Mouse (Mus musculus) embryonic facial prominence, embryonic 10.5 days (tissue): ENCODE results near the gene Tmem107. TPM values are rescaled to one million over a fixed set of nuclear protein-coding genes. Genes with fewer than 3 reads are reported as not detected.

Experiments
- DNase-seq: peaks from one replicate; pipeline ENCODE4 v3.0.0-alpha.2; 2017; ENCODE audit warnings: low spot score
- H3K27ac ChIP-seq: fragments of 300-500 bp; sonication (generic); replicated peaks from 2 replicates; pipeline ENCODE4 v1.5.1; 2016; ENCODE audit warnings: mild to moderate bottlenecking
- H3K27me3 ChIP-seq: fragments of 300-500 bp; sonication (generic); replicated peaks from 2 replicates; pipeline ENCODE4 v1.6.1; 2016; ENCODE audit warnings: low read depth, mild to moderate bottlenecking; ENCODE audit not compliant: poor library complexity, severe bottlenecking
- H3K36me3 ChIP-seq: fragments of 300-500 bp; sonication (generic); replicated peaks from 2 replicates; pipeline ENCODE4 v1.6.1; 2016; ENCODE audit warnings: mild to moderate bottlenecking, moderate library complexity
- H3K4me1 ChIP-seq: fragments of 300-500 bp; sonication (generic); 2 replicates; pipeline ENCODE4 v1.6.1; 2016
- H3K4me3 ChIP-seq: fragments of 300-500 bp; sonication (generic); 2 replicates; pipeline ENCODE4 v1.5.1; 2016; ENCODE audit warnings: mild to moderate bottlenecking, moderate library complexity
- H3K9me3 ChIP-seq: fragments of 300-500 bp; sonication (generic); 2 replicates; pipeline ENCODE4 v1.6.1; 2016; ENCODE audit warnings: mild to moderate bottlenecking
- WGBS: fragments of 180-500 bp; shearing (Covaris S2); methylation state at CpG from one replicate; pipeline ENCODE4 v1.1.7; 2016; 5-methylcytosine and 5-hydroxymethylcytosine counted together
- polyA plus RNA-seq: library from polyadenylated mRNA; unstranded; fragments of >200 nt; fragmentation: Nextera tagmentation; extraction: Ambion mirVana; gene quantifications from 2 replicates; pipeline ENCODE4 v1.2.1, GENCODE M21; 2016

Gene Tmem107
- polyA plus RNA-seq, 1 experiment from 2014 or later = 41.0 TPM

GRCm38 (mm10) chr11:69109032-69109900, 38.7 kb downstream of the Tmem107 start:
- Histone ChIP-seq H3K27ac (no peak overlapping the region), H3K4me1 (peaks cover 25% of the 10 kb centered on the region), H3K4me3 (peak overlapping the region; percentile 63; the same call in 1 of the 2 replicates), H3K27me3 (peaks cover 29% of the 10 kb centered on the region), H3K36me3 (peaks cover 53% of the 10 kb centered on the region), H3K9me3 (no peaks in the 10 kb centered on the region)
- WGBS = 78% methylated on average over 13 of the region's 13 CpGs
- no peak for DNase-seq

GRCm38 (mm10) chr11:69110319-69111046, 39.9 kb downstream of the Tmem107 start:
- Histone ChIP-seq H3K4me3 (peak overlapping the region; percentile 63), H3K9me3 (no peaks in the 10 kb centered on the region), H3K27me3 (peaks cover 41% of the 10 kb centered on the region), H3K27ac (no peak overlapping the region; the same call in 1 of the 2 replicates), H3K4me1 (peaks cover 25% of the 10 kb centered on the region), H3K36me3 (peaks cover 41% of the 10 kb centered on the region)
- WGBS = under 1% methylated on average over 30 of the region's 30 CpGs
- DNase-seq = peak; percentile 96

GRCm38 (mm10) chr11:69111051-69111810, 40.6 kb downstream of the Tmem107 start:
- WGBS = 5% methylated on average over 21 of the region's 21 CpGs
- H3K27ac ChIP-seq = peak overlapping the region; percentile 2; the same call in 1 of the 2 replicates

GRCm38 (mm10) chr11:69111865-69112264, 41.3 kb downstream of the Tmem107 start:
- Histone ChIP-seq H3K27ac (no peak overlapping the region), H3K9me3 (no peaks in the 10 kb centered on the region), H3K27me3 (peaks cover 55% of the 10 kb centered on the region), H3K4me1 (peaks cover 25% of the 10 kb centered on the region), H3K4me3 (peak overlapping the region; percentile 63), H3K36me3 (peaks cover 27% of the 10 kb centered on the region)
- no peak for DNase-seq
- WGBS = 66% methylated on average over 4 of the region's 4 CpGs

More at GRCm38 (mm10) chr11:69111051-69111810, 40.6 kb downstream of the Tmem107 start:
- H3K27me3 ChIP-seq = peaks cover 49% of the 10 kb centered on the region
- H3K36me3 ChIP-seq = peaks cover 34% of the 10 kb centered on the region
- no peaks in the 10 kb centered on the region for H3K9me3 ChIP-seq
- DNase-seq = peak; percentile 26
- peaks cover 25% of the 10 kb centered on the region for H3K4me1 ChIP-seq
- H3K4me3 ChIP-seq = peak overlapping the region; percentile 63

GRCm38 (mm10) chr11:69114018-69114417, 43.4 kb downstream of the Tmem107 start:
- peaks cover 59% of the 10 kb centered on the region for H3K27me3 ChIP-seq
- H3K36me3 ChIP-seq = peaks cover 6% of the 10 kb centered on the region
- DNase-seq = no peak
- no peak overlapping the region for H3K27ac ChIP-seq
- WGBS = 76% methylated on average over 3 of the region's 3 CpGs
- 0 out of 2 replicates have a peak overlapping the region, but pooled peaks have one; percentile 3 for H3K4me3 ChIP-seq
- peaks cover 38% of the 10 kb centered on the region for H3K4me1 ChIP-seq
- no peaks in the 10 kb centered on the region for H3K9me3 ChIP-seq

GRCm38 (mm10) chr11:69114621-69115020, 44.0 kb downstream of the Tmem107 start:
- no peak for DNase-seq
- Histone ChIP-seq H3K27me3 (peaks cover 59% of the 10 kb centered on the region), H3K4me3 (0 out of 2 replicates have a peak overlapping the region, but pooled peaks have one; percentile 18), H3K36me3 (no peaks in the 10 kb centered on the region), H3K9me3 (no peaks in the 10 kb centered on the region), H3K4me1 (peaks cover 38% of the 10 kb centered on the region), H3K27ac (no peak overlapping the region)
- 78% methylated on average over 3 of the region's 3 CpGs for WGBS

- no peak overlapping the region for H3K27ac ChIP-seq
- no peak for DNase-seq
- no peaks in the 10 kb centered on the region for H3K9me3 ChIP-seq
- H3K4me3 ChIP-seq = peak overlapping the region; percentile 74; the same call in 1 of the 2 replicates
- peaks cover 48% of the 10 kb centered on the region for H3K4me1 ChIP-seq
- no peaks in the 10 kb centered on the region for H3K36me3 ChIP-seq
- 54% methylated on average over 5 of the region's 5 CpGs for WGBS
- H3K27me3 ChIP-seq = peaks cover 73% of the 10 kb centered on the region
Observed at GRCm38 (mm10) chr11:69116843-69117242, 46.2 kb downstream of the Tmem107 start.

GRCm38 (mm10) chr11:69117737-69118695, 47.4 kb downstream of the Tmem107 start:
- Histone ChIP-seq H3K4me1 (peaks cover 55% of the 10 kb centered on the region), H3K4me3 (peak overlapping the region; percentile 74), H3K9me3 (no peaks in the 10 kb centered on the region), H3K36me3 (no peaks in the 10 kb centered on the region), H3K27ac (peak overlapping the region; percentile 76), H3K27me3 (peaks cover 66% of the 10 kb centered on the region)
- peak; percentile 78 for DNase-seq
- WGBS = under 1% methylated on average over 45 of the region's 45 CpGs

GRCm38 (mm10) chr11:69118765-69119164, 48.2 kb downstream of the Tmem107 start:
- under 1% methylated on average over 15 of the region's 15 CpGs for WGBS
- Histone ChIP-seq H3K4me1 (peaks cover 55% of the 10 kb centered on the region), H3K9me3 (no peaks in the 10 kb centered on the region), H3K27me3 (peaks cover 58% of the 10 kb centered on the region), H3K27ac (no peak overlapping the region; the same call in 1 of the 2 replicates), H3K36me3 (no peaks in the 10 kb centered on the region), H3K4me3 (peak overlapping the region; percentile 74)
- peak; percentile 85 for DNase-seq

- DNase-seq = no peak
- Histone ChIP-seq H3K9me3 (no peaks in the 10 kb centered on the region), H3K27me3 (peaks cover 50% of the 10 kb centered on the region), H3K36me3 (no peaks in the 10 kb centered on the region), H3K27ac (no peak overlapping the region), H3K4me1 (peaks cover 55% of the 10 kb centered on the region), H3K4me3 (peak overlapping the region; percentile 74)
- WGBS = 24% methylated on average over 14 of the region's 14 CpGs
Observed at GRCm38 (mm10) chr11:69119446-69120155, 49.0 kb downstream of the Tmem107 start.
